In genomic region chr13:45805915-45806599, GRCm38 (mm10) we compare ENCODE assay signal across 23 mouse cellular contexts.
DNase-seq lines count a peak whose midpoint lies in the region; ATAC-seq and TF ChIP-seq lines count a peak whose summit lies in the region.
"Had no signal": no experiment of that assay in that cellular context is flagged by ENCODE, and none has a peak within 500 bp of the region (broad histone marks: within the 10 kb centered on the region; RNA-seq: fewer than 3 reads in every experiment).

No protein-coding gene starts in this region.

- no peaks in the 10 kb centered on the region for H3K36me3 ChIP-seq in midbrain, embryonic 10.5 days
- H3K36me3 ChIP-seq in midbrain, postnatal 0 days (ENCODE audit: insufficient read depth, low read length), result no peaks in the 10 kb centered on the region
- no peaks in the 10 kb centered on the region for H3K36me3 ChIP-seq in forebrain, embryonic 14.5 days (ENCODE audit: control insufficient read depth, insufficient read depth, low read length)
- no peaks in the 10 kb centered on the region for H3K36me3 ChIP-seq in liver, postnatal 0 days (replicated peaks; ENCODE audit: insufficient read depth, low read length)
- H3K36me3 ChIP-seq: embryonic facial prominence, embryonic 13.5 days; heart, embryonic 15.5 days; hindbrain, embryonic 12.5 days; intestine, embryonic 15.5 days; limb, embryonic 12.5 days; liver, embryonic 13.5 days; neural tube, embryonic 15.5 days; stomach, embryonic 15.5 days had no signal

- 24% methylated on average over 9 of the region's 9 CpGs for WGBS in midbrain, embryonic 10.5 days
- WGBS in midbrain, postnatal 0 days, result 16% methylated on average over 9 of the region's 9 CpGs
- 2% methylated on average over 9 of the region's 9 CpGs for WGBS in forebrain, embryonic 14.5 days
- WGBS in liver, postnatal 0 days (ENCODE audit: insufficient replicate concordance), result 75% methylated on average over 9 of the region's 9 CpGs

- H3K4me3 ChIP-seq in midbrain, embryonic 10.5 days, result no peak overlapping the region
- no peak overlapping the region for H3K4me3 ChIP-seq in midbrain, postnatal 0 days (ENCODE audit: low read depth, low read length)
- no peak overlapping the region for H3K4me3 ChIP-seq in forebrain, embryonic 14.5 days (ENCODE audit: low read depth, low read length)
- H3K4me3 ChIP-seq in liver, postnatal 0 days (ENCODE audit: low read depth, low read length), result no peak overlapping the region
- H3K4me3 ChIP-seq: embryonic facial prominence, embryonic 13.5 days; heart, adult 2 months; heart, embryonic 15.5 days; hindbrain, embryonic 12.5 days; intestine, embryonic 15.5 days; limb, embryonic 12.5 days; liver, embryonic 13.5 days; myocyte; neural tube, embryonic 15.5 days; stomach, embryonic 15.5 days had no signal

- H3K27me3 ChIP-seq in midbrain, embryonic 10.5 days (ENCODE audit: low read depth, poor library complexity, severe bottlenecking), result peaks cover 49% of the 10 kb centered on the region
- no peaks in the 10 kb centered on the region for H3K27me3 ChIP-seq in midbrain, postnatal 0 days (ENCODE audit: insufficient read depth, low read length)
- no peaks in the 10 kb centered on the region for H3K27me3 ChIP-seq in forebrain, embryonic 14.5 days (replicated peaks; ENCODE audit: control insufficient read depth, insufficient read depth, low read length)
- H3K27me3 ChIP-seq in liver, postnatal 0 days (ENCODE audit: insufficient read depth, low read length), result no peaks in the 10 kb centered on the region
- H3K27me3 ChIP-seq: embryonic facial prominence, embryonic 13.5 days; heart, embryonic 15.5 days; hindbrain, embryonic 12.5 days; intestine, embryonic 15.5 days; limb, embryonic 12.5 days; liver, embryonic 13.5 days; neural tube, embryonic 15.5 days; stomach, embryonic 15.5 days had no signal

- no peak overlapping the region for H3K4me2 ChIP-seq in midbrain, postnatal 0 days (ENCODE audit: low read depth, low read length, poor library complexity, severe bottlenecking)
- H3K4me2 ChIP-seq in forebrain, embryonic 14.5 days (ENCODE audit: low read length), result peak overlapping the region; percentile 16; the same call in 1 of the 2 replicates
- no peak overlapping the region for H3K4me2 ChIP-seq in liver, postnatal 0 days (ENCODE audit: low read depth, low read length)
- H3K4me2 ChIP-seq: heart, embryonic 15.5 days; hindbrain, embryonic 12.5 days; intestine, embryonic 15.5 days; limb, embryonic 12.5 days; liver, embryonic 13.5 days; neural tube, embryonic 15.5 days; stomach, embryonic 15.5 days had no signal

- peaks cover 47% of the 10 kb centered on the region for H3K4me1 ChIP-seq in midbrain, embryonic 10.5 days
- peaks cover 8% of the 10 kb centered on the region; the same call in 1 of the 2 replicates for H3K4me1 ChIP-seq in midbrain, postnatal 0 days (ENCODE audit: insufficient read depth, low read length)
- H3K4me1 ChIP-seq in forebrain, embryonic 14.5 days (ENCODE audit: control insufficient read depth, insufficient read depth, low read length), result peaks cover 20% of the 10 kb centered on the region; the same call in 1 of the 2 replicates
- H3K4me1 ChIP-seq in liver, postnatal 0 days (ENCODE audit: insufficient read depth), result peaks cover 6% of the 10 kb centered on the region; the same call in 1 of the 2 replicates
- H3K4me1 ChIP-seq: stomach, embryonic 15.5 days had no signal

- H3K9ac ChIP-seq in midbrain, postnatal 0 days (replicated peaks; ENCODE audit: low read length, poor library complexity, severe bottlenecking), result no peak overlapping the region
- no peak overlapping the region for H3K9ac ChIP-seq in forebrain, embryonic 14.5 days (ENCODE audit: low read length)
- H3K9ac ChIP-seq in liver, postnatal 0 days (replicated peaks), result no peak overlapping the region
- H3K9ac ChIP-seq: embryonic facial prominence, embryonic 13.5 days; heart, embryonic 15.5 days; hindbrain, embryonic 12.5 days; intestine, embryonic 15.5 days; limb, embryonic 12.5 days; liver, embryonic 13.5 days; neural tube, embryonic 15.5 days; stomach, embryonic 15.5 days had no signal

- TF ChIP-seq EP300 in liver, postnatal 0 days (IDR thresholded peaks at IDR 0.05; ENCODE audit: low read depth), result no peak

- no peak for ATAC-seq in midbrain, postnatal 0 days (ENCODE audit: low FRiP score)
- peak; percentile 77 for ATAC-seq in forebrain, embryonic 14.5 days
- ATAC-seq in liver, postnatal 0 days, result no peak
- ATAC-seq: activated CD4-positive, CD25-positive, alpha-beta regulatory T cell, adult 4 months; intestine, embryonic 15.5 days had no signal

- TF ChIP-seq CTCF in midbrain, postnatal 0 days (IDR thresholded peaks at IDR 0.05), result no peak
- TF ChIP-seq CTCF in liver, postnatal 0 days (IDR thresholded peaks at IDR 0.05; ENCODE audit: low read depth), result no peak

- DNase-seq in midbrain, embryonic 10.5 days (ENCODE audit: low spot score), result peak; percentile 36
- DNase-seq in midbrain, postnatal 0 days (ENCODE audit: low spot score), result no peak
- DNase-seq in embryo, embryonic 11 days, result peak; percentile 35
- peak; percentile 83 for DNase-seq in forebrain, embryonic 14.5 days (ENCODE audit: low spot score)
- peak; percentile 48 for DNase-seq in retina, postnatal 1 day
- no peak for DNase-seq in cerebellum, postnatal 36 days
- no peak for DNase-seq in liver, postnatal 0 days
- no peak for DNase-seq in cerebellum, adult 11 months
- DNase-seq: adrenal gland, postnatal 14 days; cerebellum, adult 9-10 months; heart, adult 2 months; liver, embryonic 13.5 days; right cerebral cortex, adult 18-20 months; thymus, adult 2 months had no signal

- H3K9me3 ChIP-seq in midbrain, embryonic 10.5 days (replicated peaks), result no peaks in the 10 kb centered on the region
- no peaks in the 10 kb centered on the region for H3K9me3 ChIP-seq in midbrain, postnatal 0 days (ENCODE audit: low read length)
- H3K9me3 ChIP-seq in forebrain, embryonic 14.5 days (replicated peaks; ENCODE audit: control insufficient read depth, low read length), result no peaks in the 10 kb centered on the region
- no peaks in the 10 kb centered on the region for H3K9me3 ChIP-seq in liver, postnatal 0 days (ENCODE audit: low read length)
- H3K9me3 ChIP-seq: embryonic facial prominence, embryonic 13.5 days; heart, embryonic 15.5 days; hindbrain, embryonic 12.5 days; intestine, embryonic 15.5 days; limb, embryonic 12.5 days; liver, embryonic 13.5 days; neural tube, embryonic 15.5 days; stomach, embryonic 15.5 days had no signal

- no peak overlapping the region for H3K27ac ChIP-seq in midbrain, embryonic 10.5 days (replicated peaks)
- H3K27ac ChIP-seq in midbrain, postnatal 0 days (ENCODE audit: low read depth, low read length), result no peak overlapping the region
- H3K27ac ChIP-seq in forebrain, embryonic 14.5 days (ENCODE audit: low read depth, low read length), result no peak overlapping the region
- H3K27ac ChIP-seq in liver, postnatal 0 days (ENCODE audit: low read depth), result no peak overlapping the region
- H3K27ac ChIP-seq: embryonic facial prominence, embryonic 13.5 days; heart, adult 2 months; heart, embryonic 15.5 days; hindbrain, embryonic 12.5 days; intestine, embryonic 15.5 days; limb, embryonic 12.5 days; liver, embryonic 13.5 days; neural tube, embryonic 15.5 days; stomach, embryonic 15.5 days had no signal

Comparison
In these comparisons a context has a peak if more than half of its experiments do, and no peak if none do; other contexts are left out.
1. DNase-seq: peak in midbrain, embryonic 10.5 days (single experiment), embryo, embryonic 11 days (single experiment), forebrain, embryonic 14.5 days (single experiment) and retina, postnatal 1 day (single experiment); none in midbrain, postnatal 0 days (single experiment), cerebellum, postnatal 36 days (0 of 2), liver, postnatal 0 days (single experiment) and cerebellum, adult 11 months (single experiment).